Mouse (Mus musculus) gastrocnemius, postnatal 25 days (tissue): ENCODE measurements around the gene Reps2. TPM values are rescaled to one million over a fixed set of nuclear protein-coding genes. Genes with fewer than 3 reads are reported as not detected.

Source experiments
- DNase-seq: peaks from one replicate; pipeline ENCODE4 v3.0.0; 2022
- total RNA-seq, 2 experiments: library from RNA; stranded (reverse); gene quantifications; 1 replicate in 1 of 2; 2 replicates in 1 of 2; pipeline ENCODE4 v1.2.3; 2021

Gene Reps2
- total RNA-seq, 2 experiments from 2014 or later, result 1.4 to 2.4 TPM

DNA sequence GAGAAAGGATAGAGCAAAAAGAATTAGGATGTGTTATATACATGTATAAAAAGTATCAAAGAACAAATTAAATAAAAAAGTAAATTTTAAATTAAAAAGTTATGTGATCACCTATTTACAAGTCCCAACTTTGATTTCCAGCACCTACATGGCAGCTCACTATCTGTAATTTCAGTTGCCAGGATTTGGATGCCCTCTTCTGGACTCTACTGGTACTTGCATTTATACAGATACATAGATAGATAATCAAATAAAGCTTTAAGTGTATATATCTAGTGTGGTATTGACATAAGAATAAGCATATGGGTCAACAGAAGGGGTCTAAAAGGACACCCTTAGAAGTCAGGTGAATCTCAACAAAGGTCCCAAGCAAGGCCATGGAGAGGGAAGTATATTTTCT is 155.7 kb downstream of the Reps2 start:
- no peak for DNase-seq

DNA sequence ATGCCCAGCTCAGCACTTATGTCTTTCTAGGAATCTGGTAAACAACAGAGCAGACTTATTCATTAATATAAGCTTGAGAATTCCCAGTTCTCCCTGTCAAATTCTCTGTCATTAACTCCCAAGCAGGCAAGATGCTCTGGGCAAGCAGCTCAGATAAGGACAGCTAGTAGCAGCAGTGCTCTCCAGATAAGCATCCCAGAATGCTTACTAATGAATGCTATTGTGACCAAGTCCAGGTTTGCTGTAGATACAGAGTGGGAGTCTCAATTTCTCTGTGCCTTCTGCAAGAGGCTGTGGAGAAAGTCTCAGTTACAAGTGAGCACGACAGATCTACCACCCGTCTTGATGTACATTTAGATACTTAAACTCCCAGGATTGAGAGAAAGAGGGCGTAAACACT is 173.2 kb downstream of the Reps2 start:
- no peak for DNase-seq

DNA sequence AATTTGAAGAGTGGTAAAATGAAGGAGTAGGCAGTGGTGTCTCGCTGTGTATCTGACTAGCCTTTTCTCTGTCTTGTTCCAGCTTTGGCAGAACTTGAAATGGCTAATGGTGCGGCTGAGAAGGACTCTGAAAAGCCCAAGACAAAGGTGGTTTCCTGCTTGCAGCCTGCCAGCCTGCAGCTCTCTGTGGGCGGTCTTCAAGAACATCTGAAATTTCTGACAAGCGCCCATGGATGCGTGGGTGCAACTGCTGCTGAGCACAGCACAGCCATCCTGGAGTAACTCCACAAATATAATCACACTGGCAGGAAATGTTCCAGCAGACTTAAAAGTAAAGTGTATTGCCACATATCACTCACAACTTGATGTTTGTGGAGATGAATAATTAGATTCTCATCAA is 181.3 kb downstream of the Reps2 start:
- no peak for DNase-seq

DNA sequence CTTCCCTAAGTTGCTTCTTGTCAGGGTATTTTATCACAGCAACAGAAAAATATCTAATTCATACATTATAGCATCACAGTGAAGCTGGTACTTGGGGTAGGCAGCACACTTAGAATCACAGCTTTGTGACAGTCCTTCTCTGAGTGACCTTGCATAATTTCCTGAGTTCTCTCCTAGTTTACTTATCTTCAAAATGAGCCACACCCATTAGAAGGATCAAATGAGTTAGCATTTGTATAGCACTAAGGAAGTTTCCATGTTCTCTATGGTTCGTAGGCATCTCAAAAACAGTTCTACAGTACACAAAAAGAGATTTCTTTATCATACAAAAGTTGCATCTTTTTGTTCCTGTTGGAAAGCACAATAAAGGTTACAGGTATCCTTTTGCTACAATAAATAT is 187.0 kb downstream of the Reps2 start:
- DNase-seq, result no peak

DNA sequence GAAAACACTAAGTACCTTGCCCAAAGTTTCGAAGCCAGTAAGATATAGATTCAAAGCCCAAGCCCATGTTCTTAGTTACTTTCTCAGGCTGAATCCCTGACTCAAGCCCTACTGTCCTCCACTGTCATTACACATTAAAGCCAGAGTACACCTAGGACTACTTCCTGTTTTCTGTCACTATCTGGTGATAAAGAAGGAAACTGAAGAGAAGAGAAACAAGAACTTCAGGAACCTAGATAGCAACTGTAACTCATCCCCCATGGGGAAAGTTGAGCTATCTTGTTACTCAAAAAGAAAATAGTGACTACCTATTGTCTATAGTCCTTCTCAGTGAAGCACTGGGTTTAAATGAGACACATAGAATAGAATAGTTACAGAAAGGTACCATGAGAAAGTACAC is 188.1 kb downstream of the Reps2 start:
- no peak for DNase-seq

DNA sequence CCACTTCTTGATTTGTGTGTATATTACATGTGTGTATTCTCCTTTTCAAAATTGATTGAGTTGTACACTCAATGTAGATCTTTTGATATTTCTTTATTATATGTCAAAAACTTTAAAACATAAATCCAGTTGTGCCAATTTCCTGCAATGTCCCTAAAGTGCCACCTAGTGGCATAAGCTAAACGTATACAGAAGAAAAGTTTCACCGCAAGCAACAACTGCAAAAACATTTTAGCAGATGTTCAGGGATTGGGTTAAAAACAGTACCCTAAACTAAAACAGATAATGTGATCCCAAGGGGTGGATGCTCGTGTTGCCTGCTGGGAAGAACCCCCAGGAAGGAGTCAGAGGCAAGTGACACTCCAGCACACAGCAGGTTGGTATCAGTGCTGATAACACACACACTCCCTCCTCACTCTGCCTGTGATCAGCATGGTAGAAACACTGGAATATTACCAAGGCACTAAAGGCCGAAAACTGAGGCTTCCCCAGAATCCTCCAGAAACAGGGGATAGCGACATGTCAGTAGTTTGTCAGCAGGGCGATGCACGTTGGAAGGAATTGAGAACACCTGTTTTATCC is 189.5 kb downstream of the Reps2 start:
- no peak for DNase-seq

DNA sequence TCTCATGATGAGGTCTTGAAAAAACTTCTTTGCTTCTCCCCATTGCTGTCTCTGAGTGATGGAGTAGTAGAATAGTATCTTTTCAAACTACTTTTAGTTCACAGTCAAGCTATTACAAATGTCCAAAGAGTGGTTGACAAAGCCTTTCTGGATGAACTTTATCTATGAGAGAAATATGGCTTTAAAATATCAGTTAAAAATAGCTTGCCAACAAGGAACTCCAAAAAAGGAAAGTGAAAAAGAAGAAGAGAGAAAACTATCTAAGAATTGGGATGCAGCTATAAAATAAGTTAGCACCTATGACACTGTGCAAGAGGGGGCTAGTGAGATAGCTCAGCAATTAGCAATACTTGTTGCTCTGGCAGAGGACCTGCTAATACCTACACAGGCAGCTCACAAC is 190.8 kb downstream of the Reps2 start:
- no peak for DNase-seq

DNA sequence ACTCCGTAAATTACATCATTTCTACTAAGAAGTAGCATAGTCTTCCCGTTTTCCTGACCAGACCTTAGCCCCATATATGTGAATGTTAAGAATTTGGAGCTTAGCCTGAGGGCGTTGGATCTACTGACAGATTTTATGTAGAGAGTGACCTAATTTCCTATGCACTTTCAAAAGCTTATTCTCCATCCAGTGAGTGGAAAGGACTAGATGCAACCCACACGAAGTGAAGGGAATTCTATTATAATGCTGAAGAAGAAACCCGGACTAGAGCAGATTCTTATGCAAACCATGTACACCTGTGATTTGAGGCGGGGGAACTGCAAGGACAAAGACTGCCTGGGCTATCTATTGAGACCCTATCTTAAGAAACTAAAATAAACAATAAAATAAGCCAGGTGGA is 195.5 kb downstream of the Reps2 start:
- DNase-seq, result no peak

DNA sequence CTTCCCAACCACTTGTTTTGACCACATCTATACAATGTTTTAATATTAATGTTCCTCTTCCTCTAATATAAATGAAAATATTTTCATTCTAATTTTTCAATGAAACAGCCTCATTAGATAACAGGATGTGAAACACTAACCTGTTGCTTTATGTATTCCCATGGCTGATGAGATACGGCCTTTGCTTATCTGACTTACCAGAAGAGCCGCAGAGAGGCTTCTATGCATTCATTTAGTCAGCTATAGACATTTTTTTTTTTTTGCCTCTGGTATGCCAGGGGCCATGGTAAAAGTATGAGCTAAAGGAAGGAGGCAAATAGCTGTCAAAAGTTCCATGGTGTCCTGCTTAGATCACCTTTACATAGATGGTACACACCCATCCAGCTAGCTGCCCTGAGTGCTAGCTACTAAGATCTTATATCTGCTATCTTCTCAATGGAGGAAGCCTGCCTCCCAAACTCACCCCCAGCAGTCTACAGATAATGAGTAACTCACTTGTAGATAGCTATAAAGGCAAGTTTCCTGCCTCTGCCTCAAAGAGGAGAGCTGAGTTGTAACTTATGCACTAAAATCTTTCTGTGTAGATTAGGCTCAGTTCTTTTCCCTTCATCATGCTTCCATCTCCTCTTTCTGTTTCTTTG is 196.7 kb downstream of the Reps2 start:
- DNase-seq, result no peak

DNA sequence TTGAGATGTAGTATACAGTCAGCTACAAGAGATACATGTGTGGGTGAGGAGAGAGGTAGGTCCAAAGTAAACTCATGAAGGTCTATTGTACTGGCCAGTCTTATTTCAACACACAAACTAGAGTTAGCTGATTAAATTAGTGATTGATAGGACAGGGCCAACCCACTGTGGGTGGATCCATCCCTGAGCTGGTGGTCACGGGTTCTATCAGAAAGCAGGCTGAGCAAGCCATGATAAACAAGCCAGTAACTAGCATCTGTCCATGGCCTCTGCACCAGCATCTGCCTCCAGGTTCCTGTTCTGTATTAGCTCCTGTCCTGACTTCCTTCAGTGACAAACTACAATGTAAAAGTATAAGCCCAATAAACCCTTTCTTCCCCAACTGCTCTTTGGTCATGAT is 200.1 kb downstream of the Reps2 start:
- no peak for DNase-seq

DNA sequence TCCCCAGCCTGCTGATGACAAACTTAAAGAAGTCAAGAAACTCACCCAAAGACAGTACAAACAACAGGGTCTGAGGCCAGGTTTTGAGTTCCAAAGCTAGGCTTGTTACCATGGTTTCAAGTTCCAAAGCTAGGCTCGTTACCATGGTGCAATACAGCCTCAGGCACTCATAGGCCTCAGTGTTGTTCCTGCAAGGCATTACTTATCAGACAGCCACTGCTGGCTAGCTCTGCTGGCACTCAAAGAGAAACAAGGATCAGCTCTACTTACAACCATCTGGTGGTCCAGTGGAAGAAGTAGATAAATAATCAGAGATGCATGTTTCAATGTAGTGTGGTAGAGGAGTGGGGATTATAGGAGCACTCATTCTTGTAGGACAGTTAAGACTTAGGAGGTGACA is 200.5 kb downstream of the Reps2 start:
- DNase-seq, result no peak

DNA sequence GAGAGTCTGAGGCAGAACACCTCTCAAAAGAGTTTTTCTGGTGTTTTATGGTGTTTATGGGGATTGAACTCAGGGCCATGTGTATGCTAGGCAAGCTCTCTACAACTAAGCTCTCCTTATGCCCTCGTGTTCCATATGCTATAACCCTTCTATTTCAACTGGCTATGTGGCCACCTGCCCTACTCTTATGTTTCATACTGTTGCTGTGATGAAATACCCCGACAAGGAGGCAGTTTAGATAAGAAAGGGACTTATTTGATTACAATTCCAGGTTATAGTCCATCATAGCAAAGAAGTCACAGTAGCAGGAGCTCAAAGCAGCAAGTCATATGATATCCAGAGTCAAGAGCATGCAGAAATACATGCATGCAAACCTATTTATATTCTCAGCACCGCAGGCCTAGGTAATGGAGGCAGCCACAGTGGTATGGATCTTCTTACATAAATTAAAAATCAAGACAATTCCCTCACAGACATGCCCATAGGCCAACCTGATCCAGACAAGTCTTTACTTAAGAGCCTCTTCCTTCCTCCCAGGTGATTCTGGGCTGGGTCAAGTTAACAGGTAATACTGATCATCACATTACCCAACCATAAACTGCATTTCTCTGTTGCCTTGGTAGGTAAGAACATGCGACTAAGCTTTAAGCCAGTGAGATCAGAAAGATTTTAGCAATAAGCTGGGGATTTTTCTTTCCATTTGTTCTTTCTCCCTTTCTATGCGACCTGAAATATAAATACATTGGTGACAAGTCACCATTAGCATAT is 210.5 kb downstream of the Reps2 start:
- no peak for DNase-seq

DNA sequence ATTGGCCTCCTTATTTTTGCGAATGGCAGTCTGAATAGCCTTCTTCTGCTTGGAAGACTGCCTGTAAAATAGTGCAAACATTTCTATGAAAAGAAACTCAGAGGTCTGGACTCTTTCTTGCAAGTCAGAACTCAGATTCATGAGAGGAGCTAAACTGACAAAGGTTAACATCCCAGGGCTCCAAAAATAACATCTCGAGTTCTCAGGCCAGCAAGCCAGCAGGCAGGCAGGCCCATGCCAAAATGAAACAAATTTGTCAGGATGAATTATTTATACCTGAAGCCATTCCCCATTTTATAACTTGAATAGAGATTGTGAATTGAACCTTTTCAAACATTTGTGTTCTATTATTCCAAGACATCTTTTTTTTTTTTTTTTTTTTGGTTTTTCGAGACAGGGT is 215.8 kb downstream of the Reps2 start:
- no peak for DNase-seq

DNA sequence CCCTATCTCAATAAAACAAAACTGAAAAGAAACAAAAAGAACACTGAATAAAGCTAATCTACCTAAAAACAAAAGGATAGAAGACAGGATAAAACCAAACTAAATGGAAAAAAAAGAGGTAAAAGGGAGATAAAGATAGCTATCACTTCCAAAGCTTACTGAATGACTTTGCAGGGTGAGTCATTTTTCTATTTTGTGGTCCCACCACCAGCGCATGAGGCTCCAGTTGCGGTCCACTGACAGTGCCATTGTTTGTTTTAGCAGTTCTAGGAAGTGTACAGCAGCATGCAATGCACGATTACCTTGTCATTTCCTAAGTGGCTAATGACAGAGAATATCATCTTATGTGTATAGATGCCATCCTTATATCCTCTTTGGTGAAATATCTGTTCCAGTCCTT is 224.0 kb downstream of the Reps2 start:
- no peak for DNase-seq

DNA sequence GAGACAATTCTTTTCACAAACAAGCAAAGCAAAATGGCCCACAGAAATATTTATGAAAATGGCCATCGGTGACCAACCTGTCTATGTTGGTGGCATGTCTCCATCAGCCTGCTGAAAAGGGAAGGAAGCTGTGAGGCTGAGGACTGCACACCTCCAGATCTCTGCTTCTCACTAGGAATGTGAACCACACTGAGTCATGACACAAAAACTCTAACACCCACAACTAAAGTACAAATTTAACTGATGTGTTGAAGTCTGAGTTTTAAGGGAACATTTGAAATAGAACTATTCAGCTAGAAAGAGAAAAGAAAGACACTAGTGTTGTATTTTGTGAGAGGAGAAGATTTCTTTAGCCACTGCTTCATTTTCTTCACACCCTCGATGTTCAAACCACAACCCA is 230.3 kb downstream of the Reps2 start:
- DNase-seq, result no peak

DNA sequence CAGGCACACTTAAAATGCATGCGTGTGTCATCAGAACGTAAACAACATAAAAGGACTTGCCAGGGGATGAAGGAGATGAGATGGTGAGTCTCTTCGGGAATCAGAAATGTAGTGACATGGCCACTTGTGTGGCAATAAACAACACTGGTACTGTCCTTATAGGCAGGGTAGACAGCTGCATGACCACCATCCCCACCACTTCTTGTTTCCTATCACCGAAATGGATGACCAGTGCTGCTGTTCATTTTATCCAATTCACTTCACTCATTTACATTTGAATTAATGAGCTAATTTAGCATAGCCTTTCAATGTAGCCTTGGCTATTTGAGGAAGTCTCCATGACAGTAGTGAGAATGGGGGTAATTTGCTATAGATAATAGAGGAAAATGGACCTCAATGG is 236.2 kb downstream of the Reps2 start:
- DNase-seq, result no peak

DNA sequence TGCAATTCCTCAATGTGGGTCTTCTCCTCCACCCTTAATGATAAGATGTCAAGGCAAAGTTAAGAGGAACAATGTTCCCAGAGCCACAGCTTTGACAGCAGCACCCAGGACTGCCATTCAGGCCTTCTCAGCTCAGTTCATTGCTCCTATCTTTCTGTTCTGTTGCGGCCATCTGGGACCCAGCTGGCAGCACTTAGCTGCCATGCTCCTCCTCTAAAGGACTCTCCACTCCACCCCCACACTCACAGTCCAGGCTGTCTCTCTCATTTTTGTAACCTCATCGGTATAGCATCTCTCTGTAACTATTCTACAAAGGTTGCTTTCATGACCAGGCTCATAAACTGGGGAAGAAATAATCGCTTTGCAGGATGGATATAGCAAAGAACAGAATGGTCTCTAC is 241.0 kb downstream of the Reps2 start:
- DNase-seq, result no peak

DNA sequence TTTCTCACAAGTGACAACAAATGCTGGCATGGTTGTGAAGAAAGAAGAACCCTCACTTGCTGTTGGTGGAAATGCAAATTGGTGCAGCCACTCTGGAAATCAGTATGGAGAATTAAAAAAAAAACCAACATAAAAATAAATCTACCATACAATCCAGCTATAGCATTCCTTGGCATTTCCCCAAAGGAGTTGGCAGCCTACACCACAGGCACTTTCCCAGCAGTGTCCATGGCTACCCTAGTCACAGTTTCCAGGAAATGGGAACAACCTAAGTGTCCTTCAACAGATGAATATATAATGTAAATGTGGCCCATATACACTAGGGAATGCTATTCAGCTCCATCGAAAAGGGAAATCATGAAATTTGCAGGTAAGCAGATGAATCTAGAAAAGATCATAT is 262.7 kb downstream of the Reps2 start:
- no peak for DNase-seq

DNA sequence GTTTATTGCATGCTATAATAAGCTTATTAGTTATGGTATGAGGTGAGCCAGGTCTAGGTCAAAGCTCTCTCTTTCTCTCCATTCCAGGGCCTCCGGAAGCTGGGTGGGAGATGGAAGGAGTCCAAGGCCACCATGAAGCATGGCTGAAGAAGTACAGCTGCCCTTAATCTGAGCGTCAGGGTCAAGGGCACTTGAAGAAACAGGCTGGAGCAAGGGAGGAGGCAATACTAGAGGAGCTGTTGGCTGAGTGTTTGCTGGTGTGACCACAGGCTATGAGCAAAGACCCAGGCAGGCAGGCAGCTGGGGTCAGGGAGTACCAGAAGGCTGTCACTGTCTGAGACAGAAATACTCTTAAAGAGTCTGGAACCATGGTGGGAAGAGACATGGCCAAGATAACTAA is 280.2 kb downstream of the Reps2 start:
- DNase-seq, result no peak
